Mouse (Mus musculus) liver, embryonic 18 days (tissue): ENCODE data around the gene Vdac2. TPM values are rescaled to one million over a fixed set of nuclear protein-coding genes. Genes with fewer than 3 reads are reported as not detected.

ENCODE experiments used
- polyA plus RNA-seq: library from polyadenylated mRNA; depleted of rRNA; stranded (reverse); fragments of >200 nt; gene quantifications from 2 replicates; pipeline ENCODE4 v1.2.3, GENCODE M21; 2012; rRNA removed

Vdac2 gene
- 73.0 and 79.1 TPM in 2 replicates for polyA plus RNA-seq

DNA sequence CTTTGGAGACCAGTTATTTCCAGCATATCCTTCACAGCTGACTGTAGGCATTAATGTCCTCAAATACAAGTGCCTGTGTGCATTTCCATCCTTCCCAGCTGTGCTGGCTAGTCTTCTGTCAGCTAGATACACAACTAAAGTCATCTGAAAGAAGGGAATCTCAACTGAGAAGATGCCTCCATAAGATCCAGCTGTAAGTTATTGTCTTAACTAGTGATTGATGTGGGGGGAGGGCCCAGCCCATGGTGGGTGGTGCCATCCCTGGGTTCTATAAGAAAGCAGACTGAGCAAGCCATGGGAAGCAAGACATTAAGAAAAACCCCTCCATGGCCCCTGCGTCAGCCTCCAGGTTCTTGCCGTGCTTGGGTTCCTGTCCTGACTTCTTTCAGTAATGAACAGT, at the start of gene Vdac2:
TSS of gene Vdac2 (plus strand) at position 301 of the 400 bp plus-strand sequence.

GRCm38 (mm10) chr14:21848166-21849154, 23.4 kb downstream of the Vdac2 start, which contains the start of gene Comtd1:
Comtd1 (minus strand) TSS chr14:21848977.

Other genes with a start within 250 kb of the Vdac2 start
- gene Dupd1, start 110.7 kb upstream of the Vdac2 start, polyA plus RNA-seq: 0.02 TPM in 1 of 2 replicates, not detected in the other
- gene Samd8, start 74.7 kb upstream of the Vdac2 start, polyA plus RNA-seq: 3.5 and 3.8 TPM in 2 replicates
- gene Dusp13, start 74.1 kb upstream of the Vdac2 start, polyA plus RNA-seq: 0.09 and 0.10 TPM in 2 replicates
- gene Comtd1, start 23.7 kb downstream of the Vdac2 start, polyA plus RNA-seq: 7.1 and 9.1 TPM in 2 replicates
- gene Zfp503, start 164.4 kb downstream of the Vdac2 start, polyA plus RNA-seq: 0.91 and 1.2 TPM in 2 replicates
- gene Lrmda, start 194.5 kb downstream of the Vdac2 start, polyA plus RNA-seq: 0.25 and 0.44 TPM in 2 replicates